Comparison of ENCODE assay signal across 8 mouse cellular contexts in genomic region chr8:123950077-123950802, GRCm38 (mm10). TPM values are rescaled to one million over a fixed set of nuclear protein-coding genes. Genes with fewer than 3 reads are reported as not detected.
A peak's percentile ranks its signal among the peaks of the same experiment; 100 is the strongest.
DNase-seq lines count a peak whose midpoint lies in the region; ATAC-seq and TF ChIP-seq lines count a peak whose summit lies in the region.

No protein-coding gene starts in this region.

- in situ Hi-C loops in CH12.LX (cut with MboI; ENCODE audit: low pct_ligation_motif_present, low pct_unique_long_range_greater_than_20kb, low sequenced_read_pairs) = no loop called here

- H3K27ac ChIP-seq in CH12.LX (ENCODE audit: insufficient read depth, low read depth) = no peak overlapping the region
- peak overlapping the region; percentile 93 for H3K27ac ChIP-seq in embryonic facial prominence, embryonic 15.5 days (replicated peaks)
- H3K27ac ChIP-seq in heart, embryonic 15.5 days = peak overlapping the region; percentile 89
- H3K27ac ChIP-seq in lung, embryonic 14.5 days (ENCODE audit: low read depth) = peak overlapping the region; percentile 86; the same call in 1 of the 2 replicates

- peak overlapping the region; percentile 85 for H3K9ac ChIP-seq in CH12.LX (ENCODE audit: insufficient read depth, low read depth)
- peak overlapping the region; percentile 96 for H3K9ac ChIP-seq in embryonic facial prominence, embryonic 15.5 days
- H3K9ac ChIP-seq in heart, embryonic 15.5 days = peak overlapping the region; percentile 95
- H3K9ac ChIP-seq in lung, embryonic 14.5 days = peak overlapping the region; percentile 91

- no peak for ATAC-seq in embryonic facial prominence, embryonic 15.5 days (ENCODE audit: insufficient number of reproducible peaks, low FRiP score, low TSS enrichment, low read depth)
- ATAC-seq in heart, embryonic 15.5 days (replicated peaks; ENCODE audit: insufficient number of reproducible peaks, insufficient read depth, low FRiP score, low read depth) = no peak
- ATAC-seq in lung, embryonic 14.5 days (ENCODE audit: insufficient read depth) = peak; percentile 25; the same call in 1 of the 2 replicates
- peak; percentile 36; the same call in 1 of the 2 replicates for ATAC-seq in neutrophil, adult 5-6 weeks (ENCODE audit: extremely low read depth, insufficient number of reproducible peaks, low FRiP score, poor library complexity, severe bottlenecking)

- peaks cover 12% of the 10 kb centered on the region for H3K79me2 ChIP-seq in CH12.LX (replicated peaks; ENCODE audit: control insufficient read depth, extremely low read depth, insufficient read depth, poor library complexity, severe bottlenecking)

- dilution Hi-C loops in CH12.LX (cut with MboI; ENCODE audit: extremely low pct_ligation_motif_present, extremely low pct_unique_long_range_greater_than_20kb, low sequenced_read_pairs) = no loop called here

- H3K27me3 ChIP-seq in CH12.LX (replicated peaks) = no peaks in the 10 kb centered on the region
- no peaks in the 10 kb centered on the region for H3K27me3 ChIP-seq in embryonic facial prominence, embryonic 15.5 days
- no peaks in the 10 kb centered on the region for H3K27me3 ChIP-seq in heart, embryonic 15.5 days
- no peaks in the 10 kb centered on the region for H3K27me3 ChIP-seq in lung, embryonic 14.5 days (ENCODE audit: insufficient read depth, low read length)

- peak overlapping the region; percentile 96 for H3K4me2 ChIP-seq in CH12.LX (ENCODE audit: insufficient read depth, low read depth, poor library complexity, severe bottlenecking)
- H3K4me2 ChIP-seq in embryonic facial prominence, embryonic 15.5 days (replicated peaks) = peak overlapping the region; percentile 85
- H3K4me2 ChIP-seq in heart, embryonic 15.5 days = peak overlapping the region; percentile 92
- peak overlapping the region; percentile 98 for H3K4me2 ChIP-seq in lung, embryonic 14.5 days

- TF ChIP-seq RAD21 in CH12.LX (IDR thresholded peaks at IDR 0.05; ENCODE audit: low read depth, low read length) = peak; percentile 35

- peak overlapping the region; percentile 85 to 99 (median 98) for H3K4me3 ChIP-seq in CH12.LX (replicated peaks in 1 of 3; ENCODE audit: low read depth in 2 of 3, low read length in 2 of 3, poor library complexity in 1 of 3)
- peak overlapping the region; percentile 99 for H3K4me3 ChIP-seq in embryonic facial prominence, embryonic 15.5 days (replicated peaks)
- peak overlapping the region; percentile 100 for H3K4me3 ChIP-seq in heart, embryonic 15.5 days
- H3K4me3 ChIP-seq in lung, embryonic 14.5 days (ENCODE audit: low read depth, low read length) = peak overlapping the region; percentile 96

- no peaks in the 10 kb centered on the region for H3K9me3 ChIP-seq in CH12.LX (replicated peaks; ENCODE audit: low read length)
- no peaks in the 10 kb centered on the region for H3K9me3 ChIP-seq in embryonic facial prominence, embryonic 15.5 days (replicated peaks)
- no peaks in the 10 kb centered on the region for H3K9me3 ChIP-seq in heart, embryonic 15.5 days (replicated peaks)
- no peaks in the 10 kb centered on the region for H3K9me3 ChIP-seq in lung, embryonic 14.5 days (ENCODE audit: low read depth, low read length)

- TF ChIP-seq CTCF in CH12.LX (conservative IDR thresholded peaks at IDR 0.05 in 1 of 2, IDR thresholded peaks at IDR 0.05 in 1 of 2; ENCODE audit: low read depth in 2 of 2, low read length in 2 of 2) = peak; percentile 63 to 80
- TF ChIP-seq CTCF in lung, embryonic 14.5 days (IDR thresholded peaks at IDR 0.05; ENCODE audit: low read depth) = peak; percentile 72

- no peak for TF ChIP-seq EP300 in CH12.LX (IDR thresholded peaks at IDR 0.05; ENCODE audit: low read length)

- WGBS in embryonic facial prominence, embryonic 15.5 days = 38% methylated on average over 10 of the region's 10 CpGs
- WGBS in heart, embryonic 15.5 days = 31% methylated on average over 10 of the region's 10 CpGs
- WGBS in lung, embryonic 14.5 days = 29% methylated on average over 10 of the region's 10 CpGs

- peak; percentile 74 for DNase-seq in CH12.LX (ENCODE audit: extremely low read depth)
- DNase-seq in adrenal gland, postnatal 25 days = peak; percentile 46
- DNase-seq in kidney, postnatal 25 days = peak; percentile 70 to 73
- peak; percentile 86 for DNase-seq in lung, embryonic 14.5 days
- DNase-seq in thymus, postnatal 10 days (ENCODE audit: low spot score in 2 of 2) = peak; percentile 48 to 63

- H3K4me1 ChIP-seq in CH12.LX (ENCODE audit: control insufficient read depth in 1 of 2, insufficient read depth in 2 of 2) = peaks cover 6 to 31% of the 10 kb centered on the region in 2 experiments; a peak in 3 of 4 replicates
- H3K4me1 ChIP-seq in embryonic facial prominence, embryonic 15.5 days = peaks cover 13% of the 10 kb centered on the region
- H3K4me1 ChIP-seq in heart, embryonic 15.5 days (replicated peaks) = peaks cover 11% of the 10 kb centered on the region
- H3K4me1 ChIP-seq in lung, embryonic 14.5 days (ENCODE audit: insufficient read depth) = peaks cover 6% of the 10 kb centered on the region; the same call in 1 of the 2 replicates

- peaks cover 14 to 49% of the 10 kb centered on the region in 2 experiments for H3K36me3 ChIP-seq in CH12.LX (replicated peaks in 1 of 2; ENCODE audit: control insufficient read depth in 1 of 2, insufficient read depth in 1 of 2, low read length in 1 of 2)
- peaks cover 38% of the 10 kb centered on the region for H3K36me3 ChIP-seq in embryonic facial prominence, embryonic 15.5 days
- peaks cover 25% of the 10 kb centered on the region; the same call in 1 of the 2 replicates for H3K36me3 ChIP-seq in heart, embryonic 15.5 days
- H3K36me3 ChIP-seq in lung, embryonic 14.5 days (ENCODE audit: insufficient read depth) = peaks cover 36% of the 10 kb centered on the region

- TF ChIP-seq POLR2A in CH12.LX (IDR thresholded peaks at IDR 0.05; ENCODE audit: low read depth, low read length) = no peak

TF ChIP-seq in CH12.LX, 34 proteins besides CTCF, POLR2A, EP300 and RAD21:
- peak; percentile 29 for TF ChIP-seq SMC3 (IDR thresholded peaks at IDR 0.05; ENCODE audit: low read depth, low read length)
- TF ChIP-seq ZMIZ1 (IDR thresholded peaks at IDR 0.05; ENCODE audit: low read depth, low read length) = no peak
- TF ChIP-seq CHD2 (IDR thresholded peaks at IDR 0.05; ENCODE audit: low read length) = no peak
- peak; percentile 77 for TF ChIP-seq NRF1 (IDR thresholded peaks at IDR 0.05; ENCODE audit: low read depth, low read length)
- peak; percentile 94 for TF ChIP-seq ZNF384 (IDR thresholded peaks at IDR 0.05; ENCODE audit: low read depth, low read length)

RNA-seq across cellular contexts. Expression of gene Nup133, which starts 1.2 kb away (rescaled TPM):
- total RNA-seq in CH12.LX (2012; rRNA removed) (32.8 and 37.1 TPM in 2 replicates), CH12.LX (2014; rRNA removed) (49.0 and 51.8 TPM in 2 replicates)
- polyA plus RNA-seq in CH12.LX (2012; ENCODE audit: insufficient read length, low read depth) = 39.6 and 39.7 TPM in 2 replicates
- 18.8 and 22.0 TPM in 2 replicates for total RNA-seq in adrenal gland, postnatal 25 days (2021)
- polyA plus RNA-seq in embryonic facial prominence, embryonic 15.5 days (2015; fragmentation: Nextera tagmentation; extraction: Ambion mirVana) = 27.3 and 29.6 TPM in 2 replicates
- polyA plus RNA-seq in heart, embryonic 15.5 days (2015; fragmentation: Nextera tagmentation; extraction: Ambion mirVana) = 21.1 and 25.4 TPM in 2 replicates
- polyA plus RNA-seq in lung, embryonic 14.5 days (2014; fragmentation: Nextera tagmentation; extraction: Ambion mirVana) = 47.8 and 54.4 TPM in 2 replicates
- 9.1 and 10.1 TPM in 2 replicates for total RNA-seq in neutrophil, adult 5-6 weeks (2017)

RNA-seq across cellular contexts. Expression of gene Abcb10, which starts 32.7 kb away (rescaled TPM):
- total RNA-seq in CH12.LX (2012; rRNA removed) (8.0 and 8.1 TPM in 2 replicates), CH12.LX (2014; rRNA removed) (8.5 and 8.9 TPM in 2 replicates)
- polyA plus RNA-seq in CH12.LX (2012; ENCODE audit: insufficient read length, low read depth) = 7.3 and 8.1 TPM in 2 replicates
- total RNA-seq in adrenal gland, postnatal 25 days (2021) = 10.4 and 14.3 TPM in 2 replicates
- 14.1 and 14.8 TPM in 2 replicates for polyA plus RNA-seq in embryonic facial prominence, embryonic 15.5 days (2015; fragmentation: Nextera tagmentation; extraction: Ambion mirVana)
- 17.1 and 20.6 TPM in 2 replicates for polyA plus RNA-seq in heart, embryonic 15.5 days (2015; fragmentation: Nextera tagmentation; extraction: Ambion mirVana)
- 17.8 and 18.9 TPM in 2 replicates for polyA plus RNA-seq in lung, embryonic 14.5 days (2014; fragmentation: Nextera tagmentation; extraction: Ambion mirVana)
- 6.5 and 6.9 TPM in 2 replicates for total RNA-seq in neutrophil, adult 5-6 weeks (2017)

RNA-seq across cellular contexts. Expression of gene Acta1, which starts 55.7 kb away (rescaled TPM):
- total RNA-seq in CH12.LX (2012; rRNA removed) = 0.08 TPM in 1 of 2 replicates, not detected in the other
- total RNA-seq in CH12.LX (2014; rRNA removed) = not detected in 2 replicates
- 0.27 and 0.91 TPM in 2 replicates for polyA plus RNA-seq in CH12.LX (2012; ENCODE audit: insufficient read length, low read depth)
- total RNA-seq in adrenal gland, postnatal 25 days (2021) = 1.5 TPM in 1 of 2 replicates, not detected in the other
- polyA plus RNA-seq in embryonic facial prominence, embryonic 15.5 days (2015; fragmentation: Nextera tagmentation; extraction: Ambion mirVana) = 1,020 and 1,287 TPM in 2 replicates
- 179 and 184 TPM in 2 replicates for polyA plus RNA-seq in heart, embryonic 15.5 days (2015; fragmentation: Nextera tagmentation; extraction: Ambion mirVana)
- 0.99 and 2.5 TPM in 2 replicates for polyA plus RNA-seq in lung, embryonic 14.5 days (2014; fragmentation: Nextera tagmentation; extraction: Ambion mirVana)
- total RNA-seq in neutrophil, adult 5-6 weeks (2017) = not detected in 2 replicates

Comparison
In these comparisons a context has a peak if more than half of its experiments do, and no peak if none do; other contexts are left out.
1. ATAC-seq: peak in lung, embryonic 14.5 days (single experiment) and neutrophil, adult 5-6 weeks (single experiment); none in embryonic facial prominence, embryonic 15.5 days (single experiment) and heart, embryonic 15.5 days (single experiment).
2. RNA of gene Acta1, which starts 55.7 kb away (polyA plus RNA-seq): 1,020 to 1,287 TPM in embryonic facial prominence, embryonic 15.5 days and 179 to 184 TPM in heart, embryonic 15.5 days; 0.99 to 2.5 TPM in lung, embryonic 14.5 days and 0.27 to 0.91 TPM in CH12.LX; every median in the first group is over 10 times any median in the second.
3. Peak in every context shown above with its lines, with median percentiles within 50 percentile points of each other: DNase-seq, H3K4me2 ChIP-seq, H3K4me3 ChIP-seq and H3K9ac ChIP-seq.